Mouse (Mus musculus): ENCODE results near the gene Fbxo36. TPM values are rescaled to one million over a fixed set of nuclear protein-coding genes. Genes with fewer than 3 reads are reported as not detected.
A peak's percentile ranks its signal among the peaks of the same experiment; 100 is the strongest.

The Fbxo36 gene
- polyA plus RNA-seq, 1 experiment from 2014 or later = 28.9 TPM

DNA sequence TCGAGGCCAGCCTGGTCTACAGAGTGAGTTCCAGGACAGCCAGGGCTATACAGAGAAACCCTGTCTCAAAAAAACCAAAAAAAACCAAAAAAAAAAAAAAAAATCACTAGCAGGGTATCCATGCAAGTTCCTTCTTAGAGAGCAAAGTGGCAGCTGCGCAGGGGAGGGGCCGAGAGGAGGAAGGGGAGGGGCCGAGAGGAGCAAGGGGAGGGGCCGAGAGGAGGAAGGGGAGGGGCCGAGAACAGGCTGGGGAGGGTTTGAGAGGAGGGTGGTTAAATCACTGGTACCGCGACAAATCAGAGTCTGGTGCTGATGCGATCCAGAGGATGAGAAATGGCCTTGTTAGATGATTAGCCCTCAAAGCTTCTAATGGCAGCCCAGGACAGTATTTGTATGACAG lies 52.1 kb downstream of the Fbxo36 start:
- Histone ChIP-seq H3K4me1 (no peaks in the 10 kb centered on the region), H3K9ac (no peak overlapping the region), H3K9me3 (replicated peaks) (no peaks in the 10 kb centered on the region), H3K27ac (replicated peaks) (no peak overlapping the region), H3K27me3 (no peaks in the 10 kb centered on the region), H3K36me3 (no peaks in the 10 kb centered on the region), H3K4me2 (replicated peaks) (no peak overlapping the region), H3K4me3 (replicated peaks) (no peak overlapping the region)
- WGBS = 85% methylated on average over 9 of the region's 9 CpGs
- ATAC-seq (ENCODE audit: insufficient number of reproducible peaks, low FRiP score, low TSS enrichment, low read depth) = no peak

DNA sequence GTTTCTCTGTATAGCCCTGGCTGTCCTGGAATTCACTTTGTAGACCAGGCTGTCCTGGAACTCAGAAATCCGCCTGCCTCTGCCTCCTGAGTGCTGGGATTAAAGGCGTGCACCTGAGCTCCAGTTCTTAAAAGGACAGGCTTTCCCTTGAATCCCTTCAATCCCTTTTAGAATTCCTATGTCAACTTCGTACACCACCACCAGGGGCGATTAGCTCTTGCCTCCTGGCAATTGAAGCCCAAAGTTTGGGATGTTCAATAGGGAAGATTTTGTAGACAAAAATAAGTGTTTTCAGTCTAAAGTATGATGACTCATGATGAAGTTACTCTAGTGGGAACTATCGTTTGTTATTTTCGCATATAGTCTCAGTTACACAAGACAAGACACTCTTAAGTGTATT lies 57.7 kb downstream of the Fbxo36 start:
- Histone ChIP-seq H3K4me1 (no peaks in the 10 kb centered on the region), H3K36me3 (no peaks in the 10 kb centered on the region), H3K27me3 (no peaks in the 10 kb centered on the region), H3K9ac (no peak overlapping the region), H3K4me2 (replicated peaks) (no peak overlapping the region), H3K4me3 (replicated peaks) (no peak overlapping the region), H3K27ac (replicated peaks) (no peak overlapping the region), H3K9me3 (replicated peaks) (no peaks in the 10 kb centered on the region)
- no peak for ATAC-seq (ENCODE audit: insufficient number of reproducible peaks, low FRiP score, low TSS enrichment, low read depth)
- WGBS = 83% methylated on average over 6 of the region's 6 CpGs

DNA sequence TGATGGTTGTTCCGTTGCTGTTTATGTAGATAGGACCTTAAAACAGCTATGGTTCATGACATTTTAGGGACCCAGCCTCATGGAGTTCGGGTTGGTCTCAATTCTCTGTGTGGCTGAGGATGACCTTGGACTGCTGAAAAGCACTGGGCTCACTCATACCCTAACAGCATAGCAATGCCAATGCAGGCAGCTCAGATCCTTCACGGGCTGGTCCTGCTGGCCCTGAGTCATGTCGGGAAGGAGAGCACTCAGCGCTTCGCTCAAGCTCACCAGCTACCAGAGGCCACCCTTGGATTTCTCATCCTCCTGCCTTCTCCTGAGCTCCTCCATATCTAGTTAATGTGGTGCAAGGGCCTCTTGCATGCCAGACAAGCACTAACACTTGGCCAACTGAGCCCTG lies 59.5 kb downstream of the Fbxo36 start:
- Histone ChIP-seq H3K9me3 (replicated peaks) (no peaks in the 10 kb centered on the region), H3K36me3 (no peaks in the 10 kb centered on the region), H3K27me3 (no peaks in the 10 kb centered on the region), H3K4me3 (replicated peaks) (no peak overlapping the region), H3K9ac (no peak overlapping the region), H3K4me2 (replicated peaks) (no peak overlapping the region), H3K4me1 (no peaks in the 10 kb centered on the region), H3K27ac (replicated peaks) (no peak overlapping the region)
- ATAC-seq (ENCODE audit: insufficient number of reproducible peaks, low FRiP score, low TSS enrichment, low read depth) = no peak
- 91% methylated on average over 6 of the region's 6 CpGs for WGBS

DNA sequence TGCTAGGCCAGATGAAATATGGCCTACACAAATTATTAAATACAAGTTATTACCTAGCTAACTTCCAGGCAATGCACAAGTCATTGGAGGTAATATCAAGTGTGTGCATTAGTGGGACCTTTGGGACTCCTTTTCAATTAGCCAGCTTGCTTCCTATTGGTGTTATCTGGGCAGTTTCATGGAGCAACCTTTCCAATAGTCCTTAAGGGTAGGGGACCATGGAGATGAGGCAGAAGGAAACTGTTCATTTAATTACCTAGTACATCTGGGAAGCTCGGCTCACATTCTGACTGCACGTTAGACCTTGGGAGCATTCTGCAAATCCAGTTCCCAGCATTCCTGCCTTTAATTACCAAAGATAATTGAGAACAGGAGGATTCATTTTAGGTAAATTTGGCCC lies 64.8 kb downstream of the Fbxo36 start:
- no peaks in the 10 kb centered on the region for H3K27me3 ChIP-seq
- H3K4me1 ChIP-seq = no peaks in the 10 kb centered on the region
- H3K9me3 ChIP-seq (replicated peaks) = no peaks in the 10 kb centered on the region
- no peak overlapping the region for H3K4me2 ChIP-seq (replicated peaks)
- no peak overlapping the region for H3K9ac ChIP-seq
- no peak overlapping the region for H3K4me3 ChIP-seq (replicated peaks)
- no peaks in the 10 kb centered on the region for H3K36me3 ChIP-seq
- ATAC-seq (ENCODE audit: insufficient number of reproducible peaks, low FRiP score, low TSS enrichment, low read depth) = no peak
- H3K27ac ChIP-seq (replicated peaks) = no peak overlapping the region
- WGBS = 44% methylated on average over 2 of the region's 2 CpGs

DNA sequence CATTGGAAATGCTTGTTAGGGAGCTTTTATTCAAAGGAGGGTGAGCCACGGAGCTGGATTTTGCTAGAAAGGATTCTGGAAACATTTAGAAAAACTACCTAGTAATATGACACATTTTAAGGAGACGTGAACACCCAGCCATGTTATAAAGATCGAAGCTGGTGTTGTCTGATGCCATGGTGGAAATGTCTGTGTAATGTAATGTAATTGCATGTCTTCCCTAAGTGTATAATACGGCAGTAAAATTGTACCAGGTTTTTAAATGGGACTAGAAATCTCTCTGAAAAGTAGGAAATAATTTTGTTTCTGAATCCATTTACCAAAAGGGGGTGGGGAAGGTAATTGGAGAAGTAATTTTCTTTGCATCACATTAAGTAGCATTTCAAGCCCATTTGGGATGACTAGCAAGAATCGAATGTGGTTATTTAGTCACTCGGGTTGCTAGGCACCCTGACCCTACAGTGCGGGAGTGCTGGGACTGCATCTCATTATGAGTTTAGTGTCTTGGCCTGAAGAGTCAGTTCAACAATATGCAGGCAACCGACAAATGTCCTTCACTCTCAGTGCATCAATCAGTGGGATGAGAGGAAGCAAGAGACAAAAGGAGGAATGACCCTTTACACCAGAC lies 70.7 kb downstream of the Fbxo36 start:
- no peak overlapping the region for H3K27ac ChIP-seq (replicated peaks)
- no peaks in the 10 kb centered on the region for H3K27me3 ChIP-seq
- H3K4me2 ChIP-seq (replicated peaks) = no peak overlapping the region
- 47% methylated on average over 8 of the region's 8 CpGs for WGBS
- ATAC-seq (ENCODE audit: insufficient number of reproducible peaks, low FRiP score, low TSS enrichment, low read depth) = no peak
- H3K4me1 ChIP-seq = no peaks in the 10 kb centered on the region
- no peaks in the 10 kb centered on the region for H3K9me3 ChIP-seq (replicated peaks)
- H3K4me3 ChIP-seq (replicated peaks) = no peak overlapping the region
- H3K36me3 ChIP-seq = no peaks in the 10 kb centered on the region
- H3K9ac ChIP-seq = no peak overlapping the region

DNA sequence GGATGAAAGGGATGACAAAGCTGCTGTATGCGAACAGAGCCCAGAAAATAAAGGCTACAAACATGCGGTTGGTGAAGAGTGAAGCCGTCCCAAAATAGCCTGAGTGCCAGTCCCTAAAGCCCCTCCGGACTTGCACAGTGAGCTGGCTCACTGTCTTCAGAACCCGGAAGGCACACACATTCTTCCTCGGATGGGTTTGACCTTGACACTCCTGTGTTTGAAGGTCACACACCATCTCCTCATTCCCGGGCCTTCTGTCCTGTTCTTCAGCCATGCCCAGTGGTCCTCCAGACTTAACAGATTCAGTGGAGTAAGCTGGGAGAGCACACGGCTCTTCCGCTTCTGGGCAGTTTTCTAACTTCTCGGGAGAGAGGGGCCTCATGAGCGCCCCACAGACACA lies 72.9 kb downstream of the Fbxo36 start:
- no peak overlapping the region for H3K9ac ChIP-seq
- ATAC-seq (ENCODE audit: insufficient number of reproducible peaks, low FRiP score, low TSS enrichment, low read depth) = no peak
- H3K36me3 ChIP-seq = no peaks in the 10 kb centered on the region
- H3K9me3 ChIP-seq (replicated peaks) = no peaks in the 10 kb centered on the region
- H3K27ac ChIP-seq (replicated peaks) = no peak overlapping the region
- WGBS = 93% methylated on average over 11 of the region's 11 CpGs
- no peak overlapping the region for H3K4me3 ChIP-seq (replicated peaks)
- H3K4me2 ChIP-seq (replicated peaks) = no peak overlapping the region
- no peaks in the 10 kb centered on the region for H3K4me1 ChIP-seq
- no peaks in the 10 kb centered on the region for H3K27me3 ChIP-seq

DNA sequence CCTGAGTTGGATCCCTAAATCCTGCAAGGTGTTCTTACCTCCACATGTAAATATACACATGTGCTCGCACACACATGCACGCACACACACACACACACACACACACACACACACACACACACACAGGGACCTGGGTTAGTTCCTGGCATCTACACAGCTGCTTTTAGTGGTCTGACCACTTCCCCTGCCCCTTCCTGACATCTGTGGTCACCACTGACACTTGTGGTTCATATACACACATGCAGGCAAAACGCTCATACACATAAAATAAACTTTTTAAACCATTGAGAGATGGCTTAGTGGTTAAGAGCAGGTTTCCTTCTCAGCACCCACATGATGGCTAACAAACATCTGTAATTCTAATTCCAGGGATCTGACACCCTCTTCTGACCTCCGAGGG lies 75.4 kb downstream of the Fbxo36 start:
- no peak overlapping the region for H3K4me2 ChIP-seq (replicated peaks)
- no peak overlapping the region for H3K27ac ChIP-seq (replicated peaks)
- no peak overlapping the region for H3K9ac ChIP-seq
- no peaks in the 10 kb centered on the region for H3K9me3 ChIP-seq (replicated peaks)
- H3K27me3 ChIP-seq = no peaks in the 10 kb centered on the region
- no peaks in the 10 kb centered on the region for H3K4me1 ChIP-seq
- H3K36me3 ChIP-seq = no peaks in the 10 kb centered on the region
- ATAC-seq (ENCODE audit: insufficient number of reproducible peaks, low FRiP score, low TSS enrichment, low read depth) = no peak
- WGBS = 73% methylated on average over 4 of the region's 4 CpGs
- H3K4me3 ChIP-seq (replicated peaks) = no peak overlapping the region

DNA sequence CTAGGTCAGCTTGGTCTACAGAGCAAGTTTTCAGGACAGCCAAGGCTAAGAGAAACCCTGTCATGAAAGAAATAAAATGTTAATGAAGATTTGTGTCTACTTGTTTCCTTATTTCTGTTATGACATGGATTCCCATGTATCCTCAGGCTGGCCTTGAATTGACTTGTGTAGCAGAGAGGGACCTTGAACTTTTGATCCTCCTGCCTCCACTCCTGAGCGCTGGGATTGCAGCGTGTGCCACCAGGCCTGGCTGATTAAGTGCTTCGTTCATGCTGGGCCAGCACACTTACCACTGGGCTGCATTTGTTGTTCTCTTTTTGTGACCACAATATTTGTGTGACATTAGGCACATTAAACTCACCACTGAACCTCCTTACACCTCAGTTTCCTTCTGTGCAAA lies 79.2 kb downstream of the Fbxo36 start:
- Histone ChIP-seq H3K36me3 (no peaks in the 10 kb centered on the region), H3K9me3 (replicated peaks) (no peaks in the 10 kb centered on the region), H3K4me1 (no peaks in the 10 kb centered on the region), H3K4me3 (replicated peaks) (no peak overlapping the region), H3K4me2 (replicated peaks) (no peak overlapping the region), H3K9ac (no peak overlapping the region), H3K27me3 (no peaks in the 10 kb centered on the region), H3K27ac (replicated peaks) (no peak overlapping the region)
- 82% methylated on average over 3 of the region's 3 CpGs for WGBS
- no peak for ATAC-seq (ENCODE audit: insufficient number of reproducible peaks, low FRiP score, low TSS enrichment, low read depth)

DNA sequence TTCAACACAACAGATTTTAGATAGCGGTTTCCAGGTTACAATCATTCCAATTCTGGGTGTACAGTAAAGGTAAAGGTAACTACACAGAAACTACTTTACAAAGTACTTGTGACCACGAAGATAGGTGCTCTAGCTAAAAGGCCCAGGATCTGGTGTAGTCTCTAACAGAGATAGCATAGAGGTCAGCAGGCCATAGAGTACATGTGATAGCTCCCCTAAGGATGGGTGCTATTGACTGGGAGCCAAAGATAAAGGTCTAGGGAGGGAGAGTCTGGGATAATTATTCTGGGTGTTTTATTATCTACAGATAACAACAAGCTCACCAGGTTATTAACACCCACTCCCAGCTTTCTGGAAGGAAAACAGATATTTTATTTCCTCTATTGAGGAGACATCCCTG lies 83.8 kb downstream of the Fbxo36 start:
- Histone ChIP-seq H3K4me3 (replicated peaks) (no peak overlapping the region), H3K9ac (no peak overlapping the region), H3K27ac (replicated peaks) (no peak overlapping the region), H3K36me3 (no peaks in the 10 kb centered on the region), H3K27me3 (no peaks in the 10 kb centered on the region), H3K4me2 (replicated peaks) (no peak overlapping the region), H3K9me3 (replicated peaks) (no peaks in the 10 kb centered on the region), H3K4me1 (no peaks in the 10 kb centered on the region)
- no peak for ATAC-seq (ENCODE audit: insufficient number of reproducible peaks, low FRiP score, low TSS enrichment, low read depth)
- WGBS = 75% methylated on average over 2 of the region's 2 CpGs

DNA sequence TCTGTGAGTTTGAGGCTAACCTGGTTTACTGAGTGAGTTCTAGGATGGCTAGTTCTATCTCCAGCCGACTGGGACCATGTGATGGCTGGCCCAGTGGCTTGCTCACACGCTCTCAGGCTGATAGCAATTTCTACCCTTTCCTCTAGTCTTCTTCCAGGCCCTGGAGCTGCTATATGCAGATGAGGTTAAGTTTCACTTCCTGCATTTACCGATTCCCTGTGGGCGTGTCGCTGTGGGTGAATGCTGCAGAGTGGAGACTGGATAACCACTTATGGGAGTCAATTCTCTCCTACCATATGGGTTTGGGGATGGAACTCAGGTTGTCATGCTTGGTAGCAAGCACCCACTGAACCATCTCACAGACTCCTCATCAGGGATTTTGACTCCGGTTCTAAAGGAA lies 84.5 kb downstream of the Fbxo36 start:
- WGBS = 61% methylated on average over 6 of the region's 6 CpGs

DNA sequence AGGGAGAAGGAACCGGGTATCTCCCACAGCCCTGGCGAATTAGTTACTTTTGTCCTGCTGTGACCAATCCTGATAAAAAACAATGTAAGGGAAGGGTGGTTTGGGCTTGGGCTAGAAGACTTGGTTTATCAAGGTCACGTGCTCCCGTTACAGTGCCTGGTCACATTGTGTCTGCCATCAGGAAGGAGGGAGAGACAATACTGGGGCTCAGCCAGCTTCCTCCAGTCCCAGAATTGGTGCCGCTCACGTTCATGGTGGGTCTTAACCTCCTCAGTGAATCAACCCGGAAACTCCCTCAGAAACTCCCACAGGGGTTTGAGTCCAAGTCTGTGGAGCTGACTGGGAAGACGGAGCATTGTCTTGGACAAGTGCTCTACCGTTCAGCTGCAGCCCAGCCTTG lies 86.0 kb downstream of the Fbxo36 start:
- no peaks in the 10 kb centered on the region for H3K27me3 ChIP-seq
- 77% methylated on average over 9 of the region's 9 CpGs for WGBS

More for the DNA sequence above, 84.5 kb downstream of the Fbxo36 start:
- no peaks in the 10 kb centered on the region for H3K36me3 ChIP-seq
- no peak overlapping the region for H3K27ac ChIP-seq (replicated peaks)
- no peak for ATAC-seq (ENCODE audit: insufficient number of reproducible peaks, low FRiP score, low TSS enrichment, low read depth)
- no peaks in the 10 kb centered on the region for H3K27me3 ChIP-seq
- no peak overlapping the region for H3K4me2 ChIP-seq (replicated peaks)
- H3K9me3 ChIP-seq (replicated peaks) = no peaks in the 10 kb centered on the region
- no peaks in the 10 kb centered on the region for H3K4me1 ChIP-seq
- H3K4me3 ChIP-seq (replicated peaks) = no peak overlapping the region
- no peak overlapping the region for H3K9ac ChIP-seq

DNA sequence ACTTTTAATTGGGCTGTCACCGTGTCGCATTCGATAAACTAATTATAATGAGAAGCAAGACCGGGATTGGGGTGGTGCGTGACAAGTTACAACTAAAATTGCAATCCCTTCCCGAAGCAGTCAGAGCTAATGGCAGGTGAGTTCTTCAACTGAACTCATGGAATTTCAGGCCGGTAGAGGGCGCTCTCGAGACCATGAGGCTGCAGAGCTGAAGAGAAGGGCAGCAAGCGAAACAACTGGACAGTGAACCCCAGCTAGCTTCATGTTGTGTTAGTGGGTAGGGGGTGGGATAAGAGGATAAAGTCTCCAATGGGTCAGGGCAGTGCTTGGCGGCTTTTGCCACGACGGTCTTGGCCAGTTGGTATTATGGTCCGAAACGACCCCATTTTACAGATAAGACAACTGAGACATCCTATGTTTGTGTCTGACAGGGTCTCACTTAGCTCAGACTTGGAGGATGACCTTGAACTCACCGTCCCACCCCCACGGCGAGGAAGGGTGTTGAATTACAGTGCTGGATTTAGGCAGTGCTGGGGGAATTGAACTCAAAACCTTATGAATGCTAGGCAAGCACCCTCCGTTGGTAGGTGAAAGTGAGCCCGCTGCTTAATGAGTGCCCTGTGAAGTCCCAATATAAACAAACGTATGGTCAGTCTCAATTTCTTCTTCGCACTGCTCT lies 94.0 kb downstream of the Fbxo36 start:
- no peaks in the 10 kb centered on the region for H3K36me3 ChIP-seq
- H3K4me3 ChIP-seq (replicated peaks) = peak overlapping the region; percentile 51
- peaks cover 11% of the 10 kb centered on the region for H3K4me1 ChIP-seq
- H3K27me3 ChIP-seq = peaks cover 17% of the 10 kb centered on the region
- H3K27ac ChIP-seq (replicated peaks) = no peak overlapping the region
- peak overlapping the region; percentile 94 for H3K4me2 ChIP-seq (replicated peaks)
- ATAC-seq (ENCODE audit: insufficient number of reproducible peaks, low FRiP score, low TSS enrichment, low read depth) = no peak
- H3K9me3 ChIP-seq (replicated peaks) = no peaks in the 10 kb centered on the region
- H3K9ac ChIP-seq = no peak overlapping the region
- WGBS = 10% methylated on average over 22 of the region's 22 CpGs

More for the DNA sequence above, 86.0 kb downstream of the Fbxo36 start:
- Histone ChIP-seq H3K9ac (no peak overlapping the region), H3K27ac (replicated peaks) (no peak overlapping the region), H3K4me3 (replicated peaks) (no peak overlapping the region), H3K4me1 (no peaks in the 10 kb centered on the region), H3K4me2 (replicated peaks) (no peak overlapping the region), H3K9me3 (replicated peaks) (no peaks in the 10 kb centered on the region), H3K36me3 (no peaks in the 10 kb centered on the region)
- ATAC-seq (ENCODE audit: insufficient number of reproducible peaks, low FRiP score, low TSS enrichment, low read depth) = no peak

Measured in embryonic facial prominence, embryonic 15.5 days (tissue).